Mouse (Mus musculus) adrenal gland, adult 18-20 months (tissue): ENCODE results near the gene Ighmbp2. TPM values are rescaled to one million over a fixed set of nuclear protein-coding genes. Genes with fewer than 3 reads are reported as not detected.
A peak's percentile ranks its signal among the peaks of the same experiment; 100 is the strongest.

ENCODE experiments used
- DNase-seq, 2 experiments: peaks; one replicate each; pipeline ENCODE4 v3.0.0; 2021 to 2022; ENCODE audit warnings: low spot score in 2 of 2
- long read RNA-seq, 2 experiments: library from polyadenylated mRNA; stranded (forward); transcript quantifications; one replicate each; pipeline ENCODE4 v2.0.0; 2021
- total RNA-seq, 2 experiments: library from RNA; stranded (reverse); gene quantifications; 1 replicate in 1 of 2; 2 replicates in 1 of 2; pipeline ENCODE4 v1.2.3; 2021

Gene Ighmbp2
- total RNA-seq = 1 to 10 TPM; 4.9 to 6.2 TPM
- long read RNA-seq, experiment 1, full-length matches to known transcripts = 1 of 3 reads
- long read RNA-seq, experiment 1, partial matches to known transcripts = 1 of 3 reads
- long read RNA-seq, experiment 1, other reads (novel, unspliced or antisense) = 1 of 3 reads
- long read RNA-seq, experiment 2, full-length matches to known transcripts = 1 of 14 reads
- long read RNA-seq, experiment 2, partial matches to known transcripts = 11 of 14 reads
- long read RNA-seq, experiment 2, other reads (novel, unspliced or antisense) = 2 of 14 reads

- peak; percentile 84 to 85 for DNase-seq
Observed at GRCm38 (mm10) chr19:3282572-3283467, at the start of gene Ighmbp2, which contains the start of gene Mrpl21. TSS of gene Ighmbp2 (minus strand) at chr19:3283017. TSS of gene Mrpl21 (plus strand) at chr19:3282901.

GRCm38 (mm10) chr19:3326479-3327047 is 43.7 kb upstream of the Ighmbp2 start:
- DNase-seq = no peak

GRCm38 (mm10) chr19:3325771-3326478 is 43.1 kb upstream of the Ighmbp2 start:
- no peak for DNase-seq

GRCm38 (mm10) chr19:3324931-3325711 is 42.3 kb upstream of the Ighmbp2 start:
- peak; percentile 95 to 96 for DNase-seq

GRCm38 (mm10) chr19:3324271-3324811 is 41.5 kb upstream of the Ighmbp2 start:
- peak in 1 of 2 experiments; percentile 59 for DNase-seq

- DNase-seq = peak; percentile 84 to 90
Observed at GRCm38 (mm10) chr19:3323753-3324270, 41.0 kb upstream of the Ighmbp2 start.

DNA sequence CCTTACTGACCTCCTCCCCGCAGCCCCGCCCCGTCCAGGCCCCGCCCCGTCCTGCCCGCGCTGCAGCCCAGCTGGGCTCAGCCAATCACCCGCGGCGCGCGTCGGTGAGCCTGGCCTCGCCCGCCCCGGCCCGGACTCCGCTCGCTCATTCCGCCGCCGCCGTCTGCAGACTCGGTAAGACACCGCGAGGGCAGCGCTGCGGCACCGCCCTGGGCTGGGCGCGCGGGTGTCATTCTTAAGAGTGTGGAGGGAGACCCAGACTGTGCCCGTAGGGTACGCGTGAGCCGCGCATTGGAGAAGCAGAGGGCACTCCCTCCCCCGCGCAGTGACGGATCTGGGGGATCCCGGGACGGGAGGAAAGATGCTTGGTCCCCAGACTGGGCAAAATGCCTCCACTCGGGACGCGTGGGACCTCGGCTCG is 40.4 kb upstream of the Ighmbp2 start:
- DNase-seq = peak; percentile 90 to 92

DNA sequence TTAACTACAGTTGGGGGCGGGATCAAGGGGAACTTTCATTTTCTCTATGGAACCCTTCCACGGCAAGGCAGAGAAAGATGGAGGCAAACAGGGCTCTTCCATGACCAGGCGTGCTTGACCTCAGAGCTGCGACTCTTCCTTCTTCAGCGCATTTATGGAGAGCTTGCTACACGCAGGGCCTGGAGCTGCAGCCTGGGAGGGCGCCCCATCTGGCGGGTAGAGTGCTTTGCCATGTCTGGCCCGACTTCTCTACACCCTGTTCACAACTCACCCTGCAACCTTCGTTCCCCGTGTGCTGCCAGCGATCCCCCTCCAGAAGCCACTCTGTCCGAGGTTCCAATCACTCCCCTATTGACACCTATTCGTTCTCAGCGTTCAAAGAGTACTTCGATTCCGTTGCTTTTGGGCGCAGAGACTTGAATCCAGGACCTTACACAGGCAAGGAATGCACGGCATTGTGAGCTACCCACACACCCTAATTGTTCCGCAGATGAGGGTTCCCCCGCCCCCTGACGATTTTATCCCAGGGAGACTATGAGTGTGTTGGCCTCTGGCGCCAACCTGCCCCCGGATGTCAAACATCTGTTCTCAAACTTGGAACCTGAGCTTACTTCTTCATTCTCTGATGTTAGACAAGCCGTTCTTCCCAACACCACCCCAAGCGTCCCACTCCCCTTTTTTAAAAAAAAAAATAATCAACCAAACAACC is 39.6 kb upstream of the Ighmbp2 start, which contains the start of gene Cpt1a:
Gene Cpt1a, plus strand, starts transcription at position 74 of the 709 bp plus-strand sequence.
- DNase-seq = peak; percentile 57 to 58

- peak; percentile 71 to 72 for DNase-seq
Observed at GRCm38 (mm10) chr19:3321617-3322016, 38.8 kb upstream of the Ighmbp2 start.

- DNase-seq = no peak
Observed at GRCm38 (mm10) chr19:3320801-3321200, 38.0 kb upstream of the Ighmbp2 start.

- no peak for DNase-seq
Observed at GRCm38 (mm10) chr19:3320086-3320485, 37.3 kb upstream of the Ighmbp2 start.

DNA sequence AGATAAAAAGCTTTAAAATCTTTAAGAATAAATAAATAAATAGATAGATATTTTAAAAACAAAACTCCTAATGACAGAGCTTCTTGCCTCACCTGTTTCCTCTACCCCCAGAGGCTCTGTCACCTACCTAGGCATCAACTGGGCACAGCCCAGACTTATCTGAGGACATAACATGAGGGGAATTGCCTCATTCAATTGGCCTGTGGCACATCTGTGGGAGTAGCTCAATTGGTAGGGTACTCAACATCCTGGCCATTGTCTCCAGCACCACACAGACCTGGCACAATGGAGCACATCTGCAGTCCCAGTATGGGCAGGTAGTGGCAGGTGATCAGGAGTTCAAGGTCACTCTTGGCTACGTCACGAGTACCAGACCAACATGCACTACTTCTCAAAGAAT is 36.5 kb upstream of the Ighmbp2 start:
- DNase-seq = no peak

- DNase-seq = no peak
Observed at GRCm38 (mm10) chr19:3307175-3307949, 24.5 kb upstream of the Ighmbp2 start.

GRCm38 (mm10) chr19:3304017-3304416 is 21.2 kb upstream of the Ighmbp2 start:
- DNase-seq = no peak

DNA sequence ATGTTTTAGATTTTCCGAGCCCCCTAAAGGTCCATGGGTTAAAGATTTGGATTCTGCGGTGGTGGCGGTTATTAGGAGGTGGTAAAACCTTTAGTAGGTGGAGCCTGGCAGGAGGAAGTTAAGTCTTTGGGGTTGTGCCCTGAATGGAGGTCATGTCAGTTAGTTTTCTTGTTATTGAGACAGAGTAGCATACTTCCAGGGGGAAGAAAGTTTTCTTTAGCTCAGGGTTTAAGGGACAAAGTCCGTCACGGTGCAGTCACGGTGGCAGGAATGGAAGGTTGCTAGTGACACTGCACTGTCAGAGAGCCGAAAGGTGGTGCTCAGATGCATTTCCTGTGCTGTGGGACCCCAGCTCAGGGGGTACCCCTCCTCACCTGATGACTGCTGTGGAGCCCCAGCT is 15.0 kb upstream of the Ighmbp2 start:
- no peak for DNase-seq

GRCm38 (mm10) chr19:3297034-3297433 is 14.2 kb upstream of the Ighmbp2 start:
- no peak for DNase-seq

- DNase-seq = no peak
Observed at GRCm38 (mm10) chr19:3295245-3295644, 12.4 kb upstream of the Ighmbp2 start.

GRCm38 (mm10) chr19:3292993-3293392 is 10.2 kb upstream of the Ighmbp2 start:
- no peak for DNase-seq
